In the genomic region with DNA sequence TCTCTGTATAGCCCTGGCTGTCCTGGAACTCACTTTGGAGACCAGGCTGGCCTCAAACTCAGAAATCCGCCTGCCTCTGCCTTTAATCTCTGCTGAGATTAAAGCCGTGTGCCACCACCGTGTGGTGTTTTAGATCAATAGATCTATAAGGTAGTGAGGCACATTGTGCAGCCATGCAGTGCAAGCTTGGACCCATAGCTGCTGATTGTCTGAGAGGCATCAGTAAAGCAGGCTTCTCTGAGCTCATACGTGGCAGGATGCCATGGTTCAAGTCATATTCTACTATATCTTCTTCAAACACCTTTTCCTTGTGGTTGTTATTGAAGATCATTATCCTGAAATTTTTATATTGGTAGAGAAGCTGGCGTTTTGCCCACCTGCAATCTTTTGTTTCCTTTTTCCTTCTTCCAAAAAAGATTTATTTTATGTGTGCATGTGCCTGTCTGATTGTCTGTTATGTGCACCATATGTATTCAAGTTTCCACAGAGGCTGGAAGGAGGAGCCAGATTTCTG, we compare ENCODE assay signal across 27 mouse cellular contexts.
DNase-seq lines count a peak whose midpoint lies in the region; ATAC-seq and TF ChIP-seq lines count a peak whose summit lies in the region.
"Had no signal": no experiment of that assay in that cellular context is flagged by ENCODE, and none has a peak within 500 bp of the region (broad histone marks: within the 10 kb centered on the region; RNA-seq: fewer than 3 reads in every experiment).

No protein-coding gene starts in this region.

- no peaks in the 10 kb centered on the region for H3K9me3 ChIP-seq in stomach, postnatal 0 days (ENCODE audit: control insufficient read depth, low read length)
- H3K9me3 ChIP-seq: forebrain, embryonic 10.5 days; forebrain, embryonic 13.5 days; G1E; heart, embryonic 12.5 days; heart, embryonic 15.5 days had no signal

- TF ChIP-seq EP300 in stomach, postnatal 0 days (optimal IDR thresholded peaks at IDR 0.05) = no peak

- H3K27me3 ChIP-seq in stomach, postnatal 0 days (ENCODE audit: control insufficient read depth, insufficient read depth, low read length) = no peaks in the 10 kb centered on the region
- H3K27me3 ChIP-seq: CH12.LX; forebrain, embryonic 13.5 days; heart, embryonic 12.5 days; heart, embryonic 15.5 days had no signal

- no peak for TF ChIP-seq CTCF in stomach, postnatal 0 days (IDR thresholded peaks at IDR 0.05; ENCODE audit: low read depth)

- intact Hi-C loops in heart, postnatal 10 days (cut with DNase I) = no loop called here

- 0 out of 2 replicates have a peak, but pooled peaks have one; percentile 52 for ATAC-seq in megakaryocyte-erythroid progenitor cell, adult 5-6 weeks (replicated peaks; ENCODE audit: low FRiP score, low TSS enrichment, poor library complexity, severe bottlenecking)
- ATAC-seq in stomach, postnatal 0 days (ENCODE audit: low FRiP score, low TSS enrichment) = no peak
- ATAC-seq: forebrain, embryonic 13.5 days; forebrain, postnatal 0 days; hindbrain, postnatal 0 days; inflammation-experienced regulatory T-cells, adult 6 months had no signal

- H3K4me3 ChIP-seq in stomach, postnatal 0 days (ENCODE audit: low read depth, low read length) = no peak overlapping the region
- H3K4me3 ChIP-seq: forebrain, embryonic 10.5 days; forebrain, embryonic 13.5 days; gastrocnemius, adult 2 months; heart, embryonic 12.5 days; heart, embryonic 15.5 days had no signal

- H3K9ac ChIP-seq in stomach, postnatal 0 days (ENCODE audit: low read length) = no peak overlapping the region
- H3K9ac ChIP-seq: forebrain, embryonic 13.5 days; forebrain, postnatal 0 days; heart, embryonic 12.5 days; heart, embryonic 15.5 days; hindbrain, embryonic 14.5 days had no signal

- H3K36me3 ChIP-seq in stomach, postnatal 0 days (ENCODE audit: control insufficient read depth, insufficient read depth, low read length) = no peaks in the 10 kb centered on the region
- H3K36me3 ChIP-seq: forebrain, embryonic 10.5 days; G1E; heart, embryonic 12.5 days; heart, embryonic 15.5 days had no signal

- 77% methylated on average over 5 of the region's 5 CpGs for WGBS in stomach, postnatal 0 days

- no peak overlapping the region for H3K27ac ChIP-seq in stomach, postnatal 0 days (replicated peaks)
- H3K27ac ChIP-seq: forebrain, embryonic 10.5 days; forebrain, embryonic 13.5 days; gastrocnemius, adult 2 months; heart, embryonic 15.5 days; hindbrain, embryonic 14.5 days; hindbrain, postnatal 0 days had no signal

- DNase-seq in heart, adult 11 months = peak; percentile 61
- no peak for DNase-seq in heart, postnatal 10 days
- DNase-seq in 416B (ENCODE audit: low read depth) = peak; percentile 55
- DNase-seq in ZHBTc4 (ENCODE audit: low read depth, low spot score) = peak; percentile 35
- no peak for DNase-seq in stomach, postnatal 0 days (ENCODE audit: low spot score)
- DNase-seq in T-cell, adult 2 months (ENCODE audit: low spot score) = no peak
- DNase-seq: adrenal gland, adult 2 months; adrenal gland, postnatal 14 days; B cell, adult 2 months; cerebellum, adult 11-12 months; cerebellum, adult 8-10 months; forebrain, postnatal 0 days; gastrocnemius, adult 2 months; gastrocnemius, postnatal 14 days; heart, adult 18-20 months; heart, postnatal 14 days; heart, postnatal 4 days had no signal

- H3K4me2 ChIP-seq in stomach, postnatal 0 days (replicated peaks; ENCODE audit: low read depth) = no peak overlapping the region
- H3K4me2 ChIP-seq: forebrain, embryonic 13.5 days; heart, embryonic 12.5 days; heart, embryonic 15.5 days; hindbrain, embryonic 14.5 days had no signal

- no peaks in the 10 kb centered on the region for H3K4me1 ChIP-seq in stomach, postnatal 0 days (replicated peaks; ENCODE audit: control insufficient read depth, insufficient read depth)

Comparison
In these comparisons a context has a peak if more than half of its experiments do, and no peak if none do; other contexts are left out.
1. DNase-seq: peak in heart, adult 11 months (single experiment), 416B (single experiment) and ZHBTc4 (single experiment); none in heart, postnatal 10 days (0 of 2), stomach, postnatal 0 days (single experiment) and T-cell, adult 2 months (single experiment).